Mouse (Mus musculus) CH12.LX (cell line): ENCODE measurements around the gene Vsnl1. TPM values are rescaled to one million over a fixed set of nuclear protein-coding genes. Genes with fewer than 3 reads are reported as not detected.

Experiments
- DNase-seq: peaks from one replicate; pipeline ENCODE4 v3.0.0-alpha.2; 2013; ENCODE audit errors: extremely low read depth
- H3K27ac ChIP-seq: 2 replicates; pipeline ENCODE4 v1.5.1; 2012; ENCODE audit warnings: low read depth, mild to moderate bottlenecking, control low read depth, moderate library complexity; ENCODE audit not compliant: insufficient read depth
- H3K27me3 ChIP-seq: replicated peaks from 2 replicates; pipeline ENCODE3; 2012; ENCODE audit warnings: inconsistent platforms
- H3K36me3 ChIP-seq, 2 experiments: replicated peaks in 1 of 2; 2 replicates each; pipeline versions ENCODE3 to v1.6.1; 2012; ENCODE audit warnings: inconsistent platforms in 1 of 2, low read length in 1 of 2, mild to moderate bottlenecking in 1 of 2, mixed read lengths in 1 of 2, moderate library complexity in 1 of 2; ENCODE audit not compliant: control insufficient read depth in 1 of 2, insufficient read depth in 1 of 2
- H3K4me1 ChIP-seq, 2 experiments: 2 replicates each; pipeline ENCODE4 v1.6.1; 2012; ENCODE audit warnings: inconsistent platforms in 1 of 2, moderate library complexity in 1 of 2; ENCODE audit not compliant: insufficient read depth in 2 of 2, control insufficient read depth in 1 of 2
- H3K4me2 ChIP-seq: 2 replicates; pipeline ENCODE4 v1.6.1; 2012; ENCODE audit warnings: low read depth, mild to moderate bottlenecking, control low read depth; ENCODE audit not compliant: poor library complexity, insufficient read depth, severe bottlenecking
- H3K4me3 ChIP-seq, 3 experiments: fragments of 150-350 bp in 1 of 3; sonication (generic) in 1 of 3; replicated peaks in 1 of 3; 2 replicates each; pipeline versions ENCODE3 to v1.5.1; 2011 to 2012; ENCODE audit warnings: low read depth in 2 of 3, low read length in 2 of 3, mild to moderate bottlenecking in 2 of 3, moderate library complexity in 2 of 3, control low read depth in 1 of 3, improper control_type of control experiment in 1 of 3, inconsistent platforms in 1 of 3, mixed read lengths in 1 of 3; ENCODE audit not compliant: poor library complexity in 1 of 3
- H3K79me2 ChIP-seq: replicated peaks from 2 replicates; pipeline ENCODE4 v1.6.1; 2012; ENCODE audit warnings: mild to moderate bottlenecking, moderate library complexity; ENCODE audit not compliant: control insufficient read depth, poor library complexity, insufficient read depth, severe bottlenecking; ENCODE audit errors: extremely low read depth
- H3K9ac ChIP-seq: 2 replicates; pipeline ENCODE4 v1.6.1; 2012; ENCODE audit warnings: low read depth, mild to moderate bottlenecking, control low read depth, moderate library complexity; ENCODE audit not compliant: insufficient read depth
- H3K9me3 ChIP-seq: replicated peaks from 2 replicates; pipeline ENCODE3; 2012; ENCODE audit warnings: low read length, inconsistent platforms, mixed read lengths
- CHD2 ChIP-seq: IDR thresholded peaks from 2 replicates; pipeline ENCODE4 v1.6.1; 2011; ENCODE audit warnings: low read length, improper control_type of control experiment
- CTCF ChIP-seq, 2 experiments: IDR thresholded peaks in 1 of 2; conservative IDR thresholded peaks in 1 of 2; 2 replicates each; pipeline ENCODE4 v1.5.1; 2011 to 2012; ENCODE audit warnings: low read depth in 2 of 2, low read length in 2 of 2, improper control_type of control experiment in 1 of 2, inconsistent platforms in 1 of 2, mild to moderate bottlenecking in 1 of 2, moderate library complexity in 1 of 2
- ETS1 ChIP-seq: conservative IDR thresholded peaks from 2 replicates; pipeline ENCODE4 v1.6.1; 2012; ENCODE audit warnings: low read depth, mild to moderate bottlenecking, inconsistent platforms, low read length, improper control_type of control experiment, moderate library complexity
- MAFK ChIP-seq: IDR thresholded peaks from 2 replicates; pipeline ENCODE4 v1.6.1; 2011; ENCODE audit warnings: low read length, improper control_type of control experiment; ENCODE audit not compliant: insufficient replicate concordance
- MAZ ChIP-seq: IDR thresholded peaks from 2 replicates; pipeline ENCODE4 v1.6.1; 2012; ENCODE audit warnings: low read depth, mild to moderate bottlenecking, inconsistent platforms, low read length, improper control_type of control experiment, moderate library complexity
- NELFE ChIP-seq: IDR thresholded peaks from 2 replicates; pipeline ENCODE4 v1.6.1; 2011; ENCODE audit warnings: low read depth, low read length, improper control_type of control experiment
- SIN3A ChIP-seq: IDR thresholded peaks from 2 replicates; pipeline ENCODE4 v1.6.1; 2012; ENCODE audit warnings: low read length, improper control_type of control experiment, inconsistent platforms
- UBTF ChIP-seq: IDR thresholded peaks from 2 replicates; pipeline ENCODE4 v1.6.1; 2012; ENCODE audit warnings: low read depth, mild to moderate bottlenecking, inconsistent platforms, low read length, improper control_type of control experiment, moderate library complexity
- ZC3H11A ChIP-seq: IDR thresholded peaks from 2 replicates; pipeline ENCODE4 v1.6.1; 2012; ENCODE audit warnings: low read depth, mild to moderate bottlenecking, inconsistent platforms, low read length, improper control_type of control experiment
- dilution Hi-C: fragments of 300-500 bp; cut with MboI; formaldehyde crosslinking; loops from 2 replicates; pipeline ENCODE4 v1.14.3; 2020; ENCODE audit warnings: low sequenced_read_pairs; ENCODE audit not compliant: extremely low pct_unique_long_range_greater_than_20kb, extremely low pct_ligation_motif_present
- in situ Hi-C: fragments of 300-500 bp; cut with MboI; formaldehyde crosslinking; loops from 3 replicates; pipeline ENCODE4 v1.14.3; 2019; ENCODE audit warnings: low sequenced_read_pairs, low pct_ligation_motif_present, low pct_unique_long_range_greater_than_20kb, mixed read lengths
- polyA plus RNA-seq: library from polyadenylated mRNA; unstranded; fragments of >175 nt; gene quantifications from 2 replicates; pipeline ENCODE4 v1.2.1, GENCODE M21; 2012; ENCODE audit warnings: low read depth; ENCODE audit not compliant: insufficient read length
- total RNA-seq, 2 experiments: library from RNA; depleted of rRNA; stranded (reverse); fragments of 300-350 nt in 1 of 2; fragments of >200 nt in 1 of 2; gene quantifications; 2 replicates each; pipeline ENCODE4 v1.2.3; 2012 to 2014

Vsnl1 gene
- total and polyA plus RNA-seq, 3 experiments = not detected

GRCm38 (mm10) chr12:11437266-11437906, 973 bp upstream of the Vsnl1 start:
- no peaks in the 10 kb centered on the region for H3K36me3 ChIP-seq
- dilution Hi-C loops (no loop called here), in situ Hi-C loops (no loop called here)
- no peak overlapping the region for H3K9ac ChIP-seq
- H3K4me3 ChIP-seq = no peak overlapping the region
- no peaks in the 10 kb centered on the region for H3K79me2 ChIP-seq
- peak in 1 of 2 experiments; percentile 34; a peak in 2 of 4 replicates for TF ChIP-seq CTCF (conservative IDR thresholded peaks at IDR 0.05 in 1 of 2, IDR thresholded peaks at IDR 0.05 in 1 of 2; ENCODE audit: low read depth in 2 of 2, low read length in 2 of 2)
- no peak for TF ChIP-seq MAZ
- DNase-seq = no peak
- H3K27ac ChIP-seq = no peak overlapping the region
- no peaks in the 10 kb centered on the region for H3K9me3 ChIP-seq
- no peak overlapping the region for H3K4me2 ChIP-seq
- H3K27me3 ChIP-seq = no peaks in the 10 kb centered on the region
- no peaks in the 10 kb centered on the region for H3K4me1 ChIP-seq

- no peak overlapping the region for H3K4me3 ChIP-seq
- H3K27me3 ChIP-seq = no peaks in the 10 kb centered on the region
- no peak overlapping the region for H3K4me2 ChIP-seq
- TF ChIP-seq ZC3H11A (no peak), UBTF (no peak), NELFE (no peak), MAFK (no peak), SIN3A (no peak)
- H3K27ac ChIP-seq = no peak overlapping the region
- H3K36me3 ChIP-seq = no peaks in the 10 kb centered on the region
- no peaks in the 10 kb centered on the region for H3K9me3 ChIP-seq
- dilution Hi-C loops (no loop called here), in situ Hi-C loops (no loop called here)
- no peak overlapping the region for H3K9ac ChIP-seq
- H3K79me2 ChIP-seq = no peaks in the 10 kb centered on the region
- H3K4me1 ChIP-seq = no peaks in the 10 kb centered on the region
- DNase-seq = no peak
Measured at GRCm38 (mm10) chr12:11436023-11436350, 426 bp downstream of the Vsnl1 start.

GRCm38 (mm10) chr12:11435246-11436022, 979 bp downstream of the Vsnl1 start:
- no peak overlapping the region for H3K4me2 ChIP-seq

More at GRCm38 (mm10) chr12:11435246-11436022, 979 bp downstream of the Vsnl1 start:
- dilution Hi-C loops = no loop called here
- no peak overlapping the region for H3K27ac ChIP-seq
- no peaks in the 10 kb centered on the region for H3K27me3 ChIP-seq
- H3K9ac ChIP-seq = no peak overlapping the region
- H3K4me1 ChIP-seq = no peaks in the 10 kb centered on the region
- H3K79me2 ChIP-seq = no peaks in the 10 kb centered on the region
- in situ Hi-C loops = no loop called here
- no peak overlapping the region for H3K4me3 ChIP-seq
- no peaks in the 10 kb centered on the region for H3K9me3 ChIP-seq
- no peaks in the 10 kb centered on the region for H3K36me3 ChIP-seq
- DNase-seq = no peak
- TF ChIP-seq MAZ (no peak), CHD2 (no peak), UBTF (no peak), ETS1 (no peak), SIN3A (no peak)
